In genomic region chr6:90720201-90720600, GRCm38 (mm10) we compare ENCODE assay signal across 21 mouse cellular contexts.
DNase-seq lines count a peak whose midpoint lies in the region; ATAC-seq lines count a peak whose summit lies in the region.
"Had no signal": no experiment of that assay in that cellular context is flagged by ENCODE, and none has a peak within 500 bp of the region (broad histone marks: within the 10 kb centered on the region; RNA-seq: fewer than 3 reads in every experiment).

No protein-coding gene starts in this region.

- DNase-seq in liver: no peak
- DNase-seq in left cerebral cortex, postnatal 4 days: no peak
- DNase-seq in embryo, embryonic 10.5 days (ENCODE audit: low spot score): no peak
- DNase-seq: cerebellum, adult 18-20 months; gastrocnemius, postnatal 10 days; heart, adult 2 months; heart, postnatal 10 days; right cerebral cortex, postnatal 4 days had no signal

- no peak overlapping the region for H3K4me2 ChIP-seq in liver, embryonic 15.5 days
- no peak overlapping the region for H3K4me2 ChIP-seq in kidney, embryonic 15.5 days
- H3K4me2 ChIP-seq: embryonic facial prominence, embryonic 13.5 days; hindbrain, embryonic 12.5 days; lung, embryonic 15.5 days; midbrain, embryonic 11.5 days; neural tube, embryonic 15.5 days had no signal

- H3K36me3 ChIP-seq in liver, embryonic 15.5 days (replicated peaks): no peaks in the 10 kb centered on the region
- no peaks in the 10 kb centered on the region for H3K36me3 ChIP-seq in kidney, embryonic 15.5 days
- H3K36me3 ChIP-seq: embryonic facial prominence, embryonic 13.5 days; hindbrain, embryonic 12.5 days; lung, embryonic 15.5 days; neural tube, embryonic 15.5 days had no signal

- 32% methylated on average over 3 of the region's 3 CpGs for WGBS in liver, embryonic 15.5 days (ENCODE audit: insufficient replicate concordance)
- WGBS in kidney, embryonic 15.5 days: 34% methylated on average over 3 of the region's 3 CpGs

- intact Hi-C loops in left cerebral cortex, postnatal 4 days (cut with DNase I): loop anchor here (10.0 kb wide), 1 partner anchor 65 kb away; no protein-coding TSS in a partner anchor

- H3K4me3 ChIP-seq in liver, embryonic 15.5 days (replicated peaks): no peak overlapping the region
- H3K4me3 ChIP-seq in brown adipose tissue, adult 24 weeks (ENCODE audit: insufficient read depth, low read depth, low read length): no peak overlapping the region
- no peak overlapping the region for H3K4me3 ChIP-seq in kidney, embryonic 15.5 days (replicated peaks)
- H3K4me3 ChIP-seq: embryonic facial prominence, embryonic 13.5 days; heart, adult 2 months; hindbrain, embryonic 12.5 days; lung, embryonic 15.5 days; myocyte; neural tube, embryonic 15.5 days had no signal

- peaks cover 34% of the 10 kb centered on the region for H3K4me1 ChIP-seq in liver, embryonic 15.5 days (replicated peaks)
- peaks cover 37% of the 10 kb centered on the region for H3K4me1 ChIP-seq in brown adipose tissue, adult 24 weeks (ENCODE audit: control insufficient read depth, insufficient read depth, insufficient read length, low read length)
- peaks cover 56% of the 10 kb centered on the region for H3K4me1 ChIP-seq in kidney, embryonic 15.5 days

- no peak overlapping the region for H3K9ac ChIP-seq in liver, embryonic 15.5 days
- H3K9ac ChIP-seq in kidney, embryonic 15.5 days: no peak overlapping the region
- H3K9ac ChIP-seq: embryonic facial prominence, embryonic 13.5 days; hindbrain, embryonic 12.5 days; lung, embryonic 15.5 days; neural tube, embryonic 15.5 days had no signal

- no peaks in the 10 kb centered on the region for H3K9me3 ChIP-seq in liver, embryonic 15.5 days (replicated peaks)
- no peaks in the 10 kb centered on the region for H3K9me3 ChIP-seq in kidney, embryonic 15.5 days (replicated peaks)
- H3K9me3 ChIP-seq: embryonic facial prominence, embryonic 13.5 days; hindbrain, embryonic 12.5 days; lung, embryonic 15.5 days; neural tube, embryonic 15.5 days had no signal

- ATAC-seq in liver, embryonic 15.5 days (ENCODE audit: insufficient read depth): no peak
- ATAC-seq in kidney, embryonic 15.5 days (replicated peaks; ENCODE audit: low FRiP score): no peak
- peak; percentile 56 for ATAC-seq in neutrophil, adult 5-6 weeks (ENCODE audit: extremely low read depth, insufficient number of reproducible peaks, low FRiP score, poor library complexity, severe bottlenecking)
- ATAC-seq: inflammation-experienced regulatory T-cells, adult 6 months had no signal

- H3K27me3 ChIP-seq in liver, embryonic 15.5 days: no peaks in the 10 kb centered on the region
- no peaks in the 10 kb centered on the region for H3K27me3 ChIP-seq in kidney, embryonic 15.5 days
- H3K27me3 ChIP-seq: embryonic facial prominence, embryonic 13.5 days; hindbrain, embryonic 12.5 days; lung, embryonic 15.5 days; neural tube, embryonic 15.5 days had no signal

- H3K27ac ChIP-seq in liver, embryonic 15.5 days (replicated peaks): 0 out of 2 replicates have a peak overlapping the region, but pooled peaks have one; percentile 12
- peak overlapping the region; percentile 14; the same call in 1 of the 2 replicates for H3K27ac ChIP-seq in brown adipose tissue, adult 24 weeks (replicated peaks; ENCODE audit: low read depth, low read length)
- peak overlapping the region; percentile 69 for H3K27ac ChIP-seq in kidney, embryonic 15.5 days
- H3K27ac ChIP-seq: embryonic facial prominence, embryonic 13.5 days; hindbrain, embryonic 12.5 days; macrophage; neural tube, embryonic 15.5 days; stomach, postnatal 0 days had no signal

Comparison
In these comparisons a context has a peak if more than half of its experiments do, and no peak if none do; other contexts are left out.
1. H3K27ac ChIP-seq: peak in every context shown above with its lines; median percentile 69 in kidney, embryonic 15.5 days; 14 in brown adipose tissue, adult 24 weeks; 12 in liver, embryonic 15.5 days.